In the genomic region with DNA sequence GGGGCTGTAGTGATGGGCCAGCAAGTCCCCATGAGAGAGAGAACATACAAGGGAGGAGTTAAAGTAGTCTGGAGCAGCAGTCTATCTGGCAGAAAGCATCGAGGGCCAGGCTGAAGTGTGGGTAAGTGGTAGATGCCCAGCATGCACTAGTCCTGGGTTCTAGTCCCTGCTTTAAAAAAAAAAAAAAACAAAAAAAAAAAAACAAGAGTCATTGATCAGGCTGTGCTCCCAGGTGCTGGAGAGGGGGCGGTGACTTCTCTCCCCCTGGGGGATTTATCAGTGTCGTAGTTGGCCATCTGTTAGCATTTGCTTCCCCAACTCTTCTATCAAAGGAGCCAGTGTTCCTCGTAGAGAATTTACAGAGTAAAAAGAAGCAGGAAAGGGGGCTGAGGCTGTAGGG, we compare ENCODE assay signal across 27 mouse cellular contexts.
"Had no signal": no experiment of that assay in that cellular context is flagged by ENCODE, and none has a peak within 500 bp of the region (broad histone marks: within the 10 kb centered on the region; RNA-seq: fewer than 3 reads in every experiment).

No protein-coding gene starts in this region.

- H3K27me3 ChIP-seq: embryonic facial prominence, embryonic 12.5 days; embryonic facial prominence, embryonic 13.5 days; embryonic facial prominence, embryonic 15.5 days; forebrain, embryonic 12.5 days; forebrain, embryonic 13.5 days had no signal

- H3K9ac ChIP-seq: embryonic facial prominence, embryonic 12.5 days; embryonic facial prominence, embryonic 13.5 days; embryonic facial prominence, embryonic 15.5 days; forebrain, embryonic 12.5 days; forebrain, embryonic 13.5 days; forebrain, postnatal 0 days had no signal

- H3K4me2 ChIP-seq: embryonic facial prominence, embryonic 12.5 days; embryonic facial prominence, embryonic 13.5 days; embryonic facial prominence, embryonic 15.5 days; forebrain, embryonic 12.5 days; forebrain, embryonic 13.5 days had no signal

- H3K27ac ChIP-seq: embryonic facial prominence, embryonic 10.5 days; embryonic facial prominence, embryonic 12.5 days; embryonic facial prominence, embryonic 13.5 days; embryonic facial prominence, embryonic 15.5 days; forebrain, embryonic 10.5 days; forebrain, embryonic 12.5 days; forebrain, embryonic 13.5 days; gastrocnemius, adult 2 months; heart, adult 2 months had no signal

- ATAC-seq: forebrain, embryonic 13.5 days; forebrain, embryonic 14.5 days; forebrain, embryonic 16.5 days; forebrain, postnatal 0 days had no signal

- H3K9me3 ChIP-seq: embryonic facial prominence, embryonic 10.5 days; embryonic facial prominence, embryonic 12.5 days; embryonic facial prominence, embryonic 13.5 days; embryonic facial prominence, embryonic 15.5 days; forebrain, embryonic 10.5 days; forebrain, embryonic 12.5 days; forebrain, embryonic 13.5 days had no signal

- H3K4me1 ChIP-seq: embryonic facial prominence, embryonic 10.5 days; embryonic facial prominence, embryonic 12.5 days; embryonic facial prominence, embryonic 13.5 days; forebrain, embryonic 10.5 days; forebrain, embryonic 12.5 days; forebrain, embryonic 13.5 days had no signal

- H3K4me3 ChIP-seq: embryonic facial prominence, embryonic 10.5 days; embryonic facial prominence, embryonic 12.5 days; embryonic facial prominence, embryonic 13.5 days; embryonic facial prominence, embryonic 15.5 days; erythroblast, embryonic 14.5 days; forebrain, embryonic 10.5 days; forebrain, embryonic 12.5 days; forebrain, embryonic 13.5 days; gastrocnemius, adult 2 months; heart, adult 2 months had no signal

- DNase-seq: cerebellum, adult 8-10 months; cerebellum, adult 9-10 months; cerebellum, adult 9-11 months; cerebellum, postnatal 10 days; cerebellum, postnatal 14 days; cerebellum, postnatal 25 days; cerebellum, postnatal 36 days; embryo, embryonic 11 days; forebrain, postnatal 0 days; gastrocnemius, adult 2 months; gastrocnemius, postnatal 10 days; gastrocnemius, postnatal 14 days; gastrocnemius, postnatal 25 days; gastrocnemius, postnatal 36 days; heart, adult 11 months; heart, adult 18-20 months; heart, adult 2 months had no signal
